Mouse (Mus musculus): ENCODE measurements at regions not wholly inside any gene's neighbourhood (a gene's known extent, or its start where the extent isn't known, plus 50 kb on each side); places are given as distances from the start of the nearest gene placed in this dataset.

- no peak for TF ChIP-seq POLR2A (IDR thresholded peaks at IDR 0.05; ENCODE audit: extremely low read depth, insufficient read depth, low read length)
- TF ChIP-seq CTCF (IDR thresholded peaks at IDR 0.05; ENCODE audit: extremely low read depth, insufficient read depth, low read length), result no peak
Observed at GRCm38 (mm10) chr11:19463730-19464358, 445.1 kb upstream of the Meis1 start.

Data from cortical plate, adult 2 months (tissue).